Mouse (Mus musculus) embryonic fibroblast, embryonic 13.5 days (primary cell): Measurements from ENCODE around the gene Sirt4.

Experiments used
- CTCF ChIP-seq: IDR thresholded peaks from 2 replicates; pipeline ENCODE4 v1.5.1; 2011; ENCODE audit warnings: mild to moderate bottlenecking, control low read depth, low read length, moderate library complexity, borderline replicate concordance; ENCODE audit not compliant: insufficient read depth
- POLR2A ChIP-seq: IDR thresholded peaks from 2 replicates; pipeline ENCODE4 v1.6.1; 2011; ENCODE audit warnings: low read depth, mild to moderate bottlenecking, control low read depth, low read length, moderate library complexity

DNA sequence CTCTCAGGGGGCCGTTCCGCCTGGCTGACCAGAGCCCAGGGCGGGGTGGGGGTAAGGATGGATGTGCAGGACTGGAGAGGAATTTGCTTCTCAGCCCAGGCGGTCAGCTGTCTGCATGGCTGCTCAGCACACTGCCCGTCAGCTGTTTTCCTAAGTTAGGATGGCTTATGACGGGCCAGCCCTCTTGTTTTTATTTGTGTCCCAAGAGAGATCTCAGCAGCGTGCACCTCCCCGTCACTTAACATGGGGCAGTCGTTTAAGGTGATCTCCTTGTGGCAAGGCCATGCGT is 24.3 kb upstream of the Sirt4 start:
- TF ChIP-seq CTCF (no peak), POLR2A (no peak)
